Comparison of ENCODE assay signal across 15 mouse cellular contexts in genomic region chr13:59094722-59095121, GRCm38 (mm10).
DNase-seq lines count a peak whose midpoint lies in the region; TF ChIP-seq lines count a peak whose summit lies in the region.
"Had no signal": no experiment of that assay in that cellular context is flagged by ENCODE, and none has a peak within 500 bp of the region (broad histone marks: within the 10 kb centered on the region; RNA-seq: fewer than 3 reads in every experiment).

No protein-coding gene starts in this region.

- no peak for TF ChIP-seq POLR2A in cerebellum, adult 2 months (IDR thresholded peaks at IDR 0.05; ENCODE audit: borderline replicate concordance, insufficient read depth, low read length)

- H3K9me3 ChIP-seq in heart, embryonic 10.5 days, result no peaks in the 10 kb centered on the region
- H3K9me3 ChIP-seq: heart, embryonic 12.5 days had no signal

- no peak for TF ChIP-seq CTCF in cerebellum, adult 2 months (IDR thresholded peaks at IDR 0.05; ENCODE audit: borderline replicate concordance, insufficient read depth, low read depth, low read length)

- no peaks in the 10 kb centered on the region for H3K36me3 ChIP-seq in heart, embryonic 10.5 days
- H3K36me3 ChIP-seq: heart, embryonic 12.5 days had no signal

- peak in 1 of 2 experiments; percentile 15 for DNase-seq in cerebellum, adult 2 months
- DNase-seq in cerebellum, postnatal 10 days, result no peak
- DNase-seq in layer of hippocampus, adult 11-12 months (ENCODE audit: low spot score), result peak; percentile 44
- no peak for DNase-seq in layer of hippocampus, postnatal 36 days
- DNase-seq in right cerebral cortex, adult 18-20 months, result peak; percentile 78
- DNase-seq in right cerebral cortex, postnatal 14 days, result no peak
- peak; percentile 52 for DNase-seq in right cerebral cortex, postnatal 25 days
- DNase-seq in heart, embryonic 10.5 days (ENCODE audit: low spot score), result no peak
- DNase-seq: cerebellum, adult 8-10 months; gastrocnemius, postnatal 36 days; kidney, adult 9 months; liver, postnatal 0 days; lung, postnatal 4 days had no signal

- WGBS in cerebellum, adult 2 months, result 80% methylated on average over 7 of the region's 7 CpGs
- WGBS in heart, embryonic 10.5 days, result 89% methylated on average over 7 of the region's 7 CpGs

- peaks cover 12% of the 10 kb centered on the region for H3K4me1 ChIP-seq in cerebellum, adult 2 months (ENCODE audit: control insufficient read depth, insufficient read depth, low read length)
- peaks cover 4% of the 10 kb centered on the region; the same call in 1 of the 2 replicates for H3K4me1 ChIP-seq in heart, embryonic 10.5 days
- H3K4me1 ChIP-seq: heart, embryonic 12.5 days had no signal

- H3K27ac ChIP-seq in cerebellum, adult 2 months (ENCODE audit: insufficient read depth, low read length), result peak overlapping the region; percentile 55; the same call in 1 of the 2 replicates
- no peak overlapping the region for H3K27ac ChIP-seq in heart, embryonic 10.5 days
- H3K27ac ChIP-seq: stomach, postnatal 0 days had no signal

- H3K4me3 ChIP-seq in cerebellum, adult 2 months (replicated peaks; ENCODE audit: insufficient read depth, low read depth, low read length), result no peak overlapping the region
- H3K4me3 ChIP-seq in heart, embryonic 10.5 days, result no peak overlapping the region
- H3K4me3 ChIP-seq: heart, embryonic 12.5 days had no signal

- H3K27me3 ChIP-seq in cerebellum, adult 2 months (ENCODE audit: control insufficient read depth, insufficient read depth, low read length), result no peaks in the 10 kb centered on the region
- 0 out of 2 replicates have a peak, but pooled peaks cover 5% of the 10 kb centered on the region for H3K27me3 ChIP-seq in heart, embryonic 10.5 days (ENCODE audit: insufficient read depth, poor library complexity, severe bottlenecking)
- H3K27me3 ChIP-seq: heart, embryonic 12.5 days had no signal

Comparison
In these comparisons a context has a peak if more than half of its experiments do, and no peak if none do; other contexts are left out.
1. DNase-seq: peak in layer of hippocampus, adult 11-12 months (single experiment), right cerebral cortex, adult 18-20 months (single experiment) and right cerebral cortex, postnatal 25 days (single experiment); none in cerebellum, postnatal 10 days (0 of 2), layer of hippocampus, postnatal 36 days (0 of 2), right cerebral cortex, postnatal 14 days (single experiment) and heart, embryonic 10.5 days (single experiment).